Mouse (Mus musculus): ENCODE results near the gene Srxn1. TPM values are rescaled to one million over a fixed set of nuclear protein-coding genes. Genes with fewer than 3 reads are reported as not detected.

Gene Srxn1
- total RNA-seq, 4 experiments from 2014 or later = 15.2 to 67.0 (median 22.7) TPM

DNA sequence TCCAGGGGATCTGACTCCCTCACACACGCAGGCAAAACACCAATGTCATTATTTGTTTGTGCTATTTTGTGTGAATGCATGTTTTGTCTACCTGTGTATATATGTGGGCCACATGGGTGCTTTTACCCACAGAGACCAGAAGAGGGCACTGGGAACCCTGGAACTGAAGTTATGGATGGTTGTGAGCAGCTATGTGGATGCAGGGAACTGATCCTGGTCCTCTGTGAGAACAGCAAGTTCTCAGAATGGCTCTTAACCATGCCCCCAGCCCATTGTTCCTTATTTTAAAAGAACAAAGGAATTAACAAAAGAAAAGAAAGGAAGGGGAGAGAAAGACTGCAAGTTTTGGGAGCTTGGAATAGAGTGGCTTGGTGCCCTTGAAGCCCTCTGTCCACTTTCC, 54.2 kb downstream of the Srxn1 start:
- no peak for DNase-seq (ENCODE audit: low spot score in 2 of 2)

Other genes with a start within 250 kb of the Srxn1 start
- gene Angpt4, start 194.3 kb upstream of the Srxn1 start, total RNA-seq (2022) = under 1 TPM in 1 of 4 experiments, not detected in 3; 0.16 TPM
- 1 to 10 TPM; 1.3 to 1.5 (median 1.4) TPM for gene Fam110a, start 125.3 kb upstream of the Srxn1 start, total RNA-seq (2022)
- gene Slc52a3, start 109.0 kb upstream of the Srxn1 start, total RNA-seq (2022) = under 1 TPM; 0.31 to 0.72 (median 0.57) TPM
- gene Scrt2, start 24.0 kb upstream of the Srxn1 start, total RNA-seq (2022) = not detected
- gene Tcf15, start 38.0 kb downstream of the Srxn1 start, total RNA-seq (2022) = 10 to 100 TPM in 3 of 4 experiments, 1 to 10 TPM in 1; 7.4 to 14.4 (median 10.5) TPM
- 100 to 1,000 TPM in 2 of 4 experiments, 10 to 100 TPM in 2; 92.9 to 110 (median 100) TPM for gene Csnk2a1, start 121.3 kb downstream of the Srxn1 start, total RNA-seq (2022)
- gene Tbc1d20, start 188.3 kb downstream of the Srxn1 start, total RNA-seq (2022) = 10 to 100 TPM; 18.4 to 27.9 (median 24.9) TPM
- 10 to 100 TPM; 23.7 to 31.7 (median 27.1) TPM for gene Rbck1, start 227.1 kb downstream of the Srxn1 start, total RNA-seq (2022)
- gene Trib3, start 238.5 kb downstream of the Srxn1 start, total RNA-seq (2022) = 1 to 10 TPM in 2 of 4 experiments, under 1 TPM in 2; 0.58 to 2.0 (median 1.1) TPM